Mouse (Mus musculus): Measurements from ENCODE around the gene Bank1. TPM values are rescaled to one million over a fixed set of nuclear protein-coding genes. Genes with fewer than 3 reads are reported as not detected.
"Not testable (repeated sequence)": the region's sequence is repeated elsewhere in the genome, so short reads cannot be mapped to it uniquely, and the experiment has no call there.

Bank1 gene
- total RNA-seq, 1 experiment = 0.18 TPM

GRCm38 (mm10) chr3:136330043-136330442, 4.2 kb upstream of the Bank1 start:
- no peak overlapping the region for H3K9ac ChIP-seq (ENCODE audit: insufficient read depth, low read depth, low read length, poor library complexity, severe bottlenecking)
- TF ChIP-seq ZNF384 (IDR thresholded peaks at IDR 0.05; ENCODE audit: low read depth, low read length) (no peak), MAFK (IDR thresholded peaks at IDR 0.05; ENCODE audit: insufficient read depth, low read depth, low read length) (no peak), HCFC1 (IDR thresholded peaks at IDR 0.05; ENCODE audit: borderline replicate concordance, insufficient read depth, low read length) (no peak), CHD2 (IDR thresholded peaks at IDR 0.05; ENCODE audit: low read depth, low read length) (no peak), ZC3H11A (IDR thresholded peaks at IDR 0.05; ENCODE audit: borderline replicate concordance, low read depth, low read length) (no peak)
- no peaks in the 10 kb centered on the region for H3K36me3 ChIP-seq (ENCODE audit: control insufficient read depth, insufficient read depth, low read length, poor library complexity, severe bottlenecking)
- no peaks in the 10 kb centered on the region for H3K9me3 ChIP-seq (ENCODE audit: control insufficient read depth, insufficient read depth, low read depth, low read length)
- in situ Hi-C loops (cut with MboI; ENCODE audit: low sequenced_read_pairs in 2 of 2, unreplicated experiment in 2 of 2) = no loop called here
- H3K27ac ChIP-seq (ENCODE audit: insufficient read depth, low read depth, low read length, poor library complexity, severe bottlenecking) = no peak overlapping the region
- no peaks in the 10 kb centered on the region for H3K4me1 ChIP-seq (ENCODE audit: control insufficient read depth in 2 of 2, insufficient read depth in 2 of 2, low read length in 2 of 2, poor library complexity in 1 of 2)
- DNase-seq (ENCODE audit: low read depth, low spot score) = no peak
- H3K4me3 ChIP-seq (ENCODE audit: insufficient read depth in 1 of 2, low read depth in 1 of 2, low read length in 2 of 2, poor library complexity in 1 of 2, severe bottlenecking in 1 of 2) = no peak overlapping the region

- DNase-seq (ENCODE audit: low read depth, low spot score) = no peak
- H3K4me1 ChIP-seq (ENCODE audit: control insufficient read depth in 2 of 2, insufficient read depth in 2 of 2, low read length in 2 of 2, poor library complexity in 1 of 2) = no peaks in the 10 kb centered on the region
- no peak overlapping the region for H3K9ac ChIP-seq (ENCODE audit: insufficient read depth, low read depth, low read length, poor library complexity, severe bottlenecking)
- H3K9me3 ChIP-seq (ENCODE audit: control insufficient read depth, insufficient read depth, low read depth, low read length) = no peaks in the 10 kb centered on the region
- in situ Hi-C loops (cut with MboI; ENCODE audit: low sequenced_read_pairs in 2 of 2, unreplicated experiment in 2 of 2) = no loop called here
- TF ChIP-seq ZC3H11A (IDR thresholded peaks at IDR 0.05; ENCODE audit: borderline replicate concordance, low read depth, low read length) (no peak), HCFC1 (IDR thresholded peaks at IDR 0.05; ENCODE audit: borderline replicate concordance, insufficient read depth, low read length) (no peak), MAFK (IDR thresholded peaks at IDR 0.05; ENCODE audit: insufficient read depth, low read depth, low read length) (no peak), CHD2 (IDR thresholded peaks at IDR 0.05; ENCODE audit: low read depth, low read length) (no peak), ZNF384 (IDR thresholded peaks at IDR 0.05; ENCODE audit: low read depth, low read length) (no peak)
- H3K27ac ChIP-seq (ENCODE audit: insufficient read depth, low read depth, low read length, poor library complexity, severe bottlenecking) = no peak overlapping the region
- H3K36me3 ChIP-seq (ENCODE audit: control insufficient read depth, insufficient read depth, low read length, poor library complexity, severe bottlenecking) = no peaks in the 10 kb centered on the region
- H3K4me3 ChIP-seq (ENCODE audit: insufficient read depth in 1 of 2, low read depth in 1 of 2, low read length in 2 of 2, poor library complexity in 1 of 2, severe bottlenecking in 1 of 2) = no peak overlapping the region
These were observed 3.3 kb upstream of the Bank1 start for GRCm38 (mm10) chr3:136329133-136329532.

GRCm38 (mm10) chr3:136324716-136325115, 1.1 kb downstream of the Bank1 start:
- H3K9me3 ChIP-seq (ENCODE audit: control insufficient read depth, insufficient read depth, low read depth, low read length); H3K4me3 ChIP-seq (ENCODE audit: insufficient read depth in 1 of 2, low read depth in 1 of 2, low read length in 2 of 2, poor library complexity in 1 of 2, severe bottlenecking in 1 of 2); DNase-seq (ENCODE audit: low read depth, low spot score); H3K27ac ChIP-seq (ENCODE audit: insufficient read depth, low read depth, low read length, poor library complexity, severe bottlenecking); H3K36me3 ChIP-seq (ENCODE audit: control insufficient read depth, insufficient read depth, low read length, poor library complexity, severe bottlenecking); H3K4me1 ChIP-seq (ENCODE audit: control insufficient read depth in 2 of 2, insufficient read depth in 2 of 2, low read length in 2 of 2, poor library complexity in 1 of 2); in situ Hi-C loops (cut with MboI; ENCODE audit: low sequenced_read_pairs in 2 of 2, unreplicated experiment in 2 of 2); H3K9ac ChIP-seq (ENCODE audit: insufficient read depth, low read depth, low read length, poor library complexity, severe bottlenecking): not testable (repeated sequence)

GRCm38 (mm10) chr3:136321936-136322335, 3.9 kb downstream of the Bank1 start:
- Histone ChIP-seq H3K36me3 (ENCODE audit: control insufficient read depth, insufficient read depth, low read length, poor library complexity, severe bottlenecking) (no peaks in the 10 kb centered on the region), H3K9ac (ENCODE audit: insufficient read depth, low read depth, low read length, poor library complexity, severe bottlenecking) (no peak overlapping the region), H3K9me3 (ENCODE audit: control insufficient read depth, insufficient read depth, low read depth, low read length) (no peaks in the 10 kb centered on the region), H3K4me1 (ENCODE audit: control insufficient read depth in 2 of 2, insufficient read depth in 2 of 2, low read length in 2 of 2, poor library complexity in 1 of 2) (no peaks in the 10 kb centered on the region), H3K4me3 (ENCODE audit: insufficient read depth in 1 of 2, low read depth in 1 of 2, low read length in 2 of 2, poor library complexity in 1 of 2, severe bottlenecking in 1 of 2) (no peak overlapping the region), H3K27ac (ENCODE audit: insufficient read depth, low read depth, low read length, poor library complexity, severe bottlenecking) (no peak overlapping the region)
- DNase-seq (ENCODE audit: low read depth, low spot score) = no peak
- TF ChIP-seq HCFC1 (IDR thresholded peaks at IDR 0.05; ENCODE audit: borderline replicate concordance, insufficient read depth, low read length) (no peak), CHD2 (IDR thresholded peaks at IDR 0.05; ENCODE audit: low read depth, low read length) (no peak), ZC3H11A (IDR thresholded peaks at IDR 0.05; ENCODE audit: borderline replicate concordance, low read depth, low read length) (no peak), MAFK (IDR thresholded peaks at IDR 0.05; ENCODE audit: insufficient read depth, low read depth, low read length) (no peak), ZNF384 (IDR thresholded peaks at IDR 0.05; ENCODE audit: low read depth, low read length) (no peak)
- in situ Hi-C loops (cut with MboI; ENCODE audit: low sequenced_read_pairs in 2 of 2, unreplicated experiment in 2 of 2) = no loop called here

- Histone ChIP-seq H3K4me1 (ENCODE audit: control insufficient read depth in 2 of 2, insufficient read depth in 2 of 2, low read length in 2 of 2, poor library complexity in 1 of 2) (no peaks in the 10 kb centered on the region), H3K9me3 (ENCODE audit: control insufficient read depth, insufficient read depth, low read depth, low read length) (no peaks in the 10 kb centered on the region), H3K4me3 (ENCODE audit: insufficient read depth in 1 of 2, low read depth in 1 of 2, low read length in 2 of 2, poor library complexity in 1 of 2, severe bottlenecking in 1 of 2) (no peak overlapping the region), H3K36me3 (ENCODE audit: control insufficient read depth, insufficient read depth, low read length, poor library complexity, severe bottlenecking) (no peaks in the 10 kb centered on the region), H3K9ac (ENCODE audit: insufficient read depth, low read depth, low read length, poor library complexity, severe bottlenecking) (no peak overlapping the region), H3K27ac (ENCODE audit: insufficient read depth, low read depth, low read length, poor library complexity, severe bottlenecking) (no peak overlapping the region)
- in situ Hi-C loops (cut with MboI; ENCODE audit: low sequenced_read_pairs in 2 of 2, unreplicated experiment in 2 of 2) = no loop called here
- no peak for DNase-seq (ENCODE audit: low read depth, low spot score)
- TF ChIP-seq HCFC1 (IDR thresholded peaks at IDR 0.05; ENCODE audit: borderline replicate concordance, insufficient read depth, low read length) (no peak), CHD2 (IDR thresholded peaks at IDR 0.05; ENCODE audit: low read depth, low read length) (no peak), ZC3H11A (IDR thresholded peaks at IDR 0.05; ENCODE audit: borderline replicate concordance, low read depth, low read length) (no peak), MAFK (IDR thresholded peaks at IDR 0.05; ENCODE audit: insufficient read depth, low read depth, low read length) (no peak), ZNF384 (IDR thresholded peaks at IDR 0.05; ENCODE audit: low read depth, low read length) (no peak)
These were observed 17.4 kb downstream of the Bank1 start for GRCm38 (mm10) chr3:136308487-136308886.
